Mouse (Mus musculus) T-cell, adult 2 months (primary cell): ENCODE data around the gene Chst14.

Source experiments
- DNase-seq: peaks from one replicate; pipeline ENCODE4 v3.0.0; 2022; ENCODE audit warnings: low spot score

Chst14 gene

GRCm38 (mm10) chr2:118905433-118906117 lies 20.7 kb upstream of the Chst14 start:
- no peak for DNase-seq

GRCm38 (mm10) chr2:118906118-118906492 lies 20.2 kb upstream of the Chst14 start:
- no peak for DNase-seq

DNA sequence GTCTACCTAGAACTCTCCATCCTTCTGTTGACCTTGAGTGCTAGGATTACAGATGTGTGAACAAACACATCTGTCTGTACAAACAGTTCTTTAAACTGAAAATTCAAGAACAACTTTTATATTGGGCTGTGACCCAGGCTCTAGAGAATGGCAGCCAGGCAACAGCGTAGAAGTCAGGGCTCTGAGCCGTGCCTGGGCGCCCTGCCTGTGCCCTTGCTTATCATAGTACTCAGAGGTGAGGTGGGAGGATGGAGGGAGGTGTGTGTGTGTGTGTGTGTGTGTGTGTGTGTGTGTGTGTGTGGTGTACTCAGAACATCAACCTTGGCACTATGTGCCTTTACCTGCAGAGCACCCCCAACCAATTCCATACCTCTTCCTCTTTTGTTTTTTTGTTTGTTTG lies 18.5 kb upstream of the Chst14 start:
- no peak for DNase-seq

DNA sequence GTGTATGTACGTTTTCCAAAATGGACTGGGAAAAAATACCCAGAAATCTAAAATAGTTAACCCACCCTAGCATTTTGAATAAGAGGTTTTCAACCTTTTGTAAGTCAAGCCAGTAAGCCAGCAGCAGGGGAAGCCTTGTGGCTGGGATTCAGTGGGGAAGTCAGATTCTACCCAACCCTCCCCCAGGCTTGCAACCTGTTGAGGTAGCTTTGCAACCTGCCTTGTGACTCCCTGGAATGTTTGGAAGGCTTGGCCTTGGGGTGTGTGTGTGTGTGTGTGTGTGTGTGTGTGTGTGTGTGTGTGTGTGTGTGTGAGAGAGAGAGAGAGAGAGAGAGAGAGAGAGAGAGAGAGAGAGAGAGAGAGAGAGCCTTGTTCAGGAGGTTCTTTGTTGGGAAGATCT lies 17.1 kb upstream of the Chst14 start:
- no peak for DNase-seq

DNA sequence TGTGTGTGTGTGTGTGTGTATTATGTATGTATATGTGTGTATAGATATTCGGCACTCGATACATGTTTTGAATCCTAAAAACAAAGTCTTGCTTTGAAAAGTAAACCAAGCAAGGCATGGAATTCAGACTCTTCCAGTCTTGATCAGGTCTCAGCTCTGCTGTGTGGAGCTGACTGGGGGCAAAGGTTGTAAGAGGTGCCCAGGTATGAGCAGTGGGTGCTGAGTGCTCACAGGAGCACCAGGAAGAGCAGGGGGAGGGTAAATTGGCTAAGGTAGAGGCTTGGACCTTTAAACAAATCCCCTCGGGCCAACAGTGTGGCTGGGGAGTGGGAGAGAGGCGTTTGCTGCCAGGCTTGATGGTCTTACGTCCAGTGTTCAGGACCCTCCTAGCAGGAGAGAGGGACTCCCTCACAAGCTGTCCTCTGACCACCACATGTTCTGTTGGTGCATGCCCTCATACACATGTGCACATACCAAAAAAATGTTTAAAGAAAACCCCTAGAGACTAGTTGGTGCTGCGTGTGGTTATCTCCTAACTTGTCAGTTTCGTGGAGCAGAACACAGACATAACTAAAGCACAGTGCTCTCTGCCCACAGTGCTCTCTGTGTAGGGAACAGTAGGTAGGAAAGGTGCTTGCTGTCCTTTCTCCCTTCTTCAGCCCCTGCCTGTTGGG lies 15.6 kb upstream of the Chst14 start:
- no peak for DNase-seq

- DNase-seq, result no peak
Measured at GRCm38 (mm10) chr2:118912706-118913105, 13.6 kb upstream of the Chst14 start.

- no peak for DNase-seq
Measured at GRCm38 (mm10) chr2:118913551-118914276, 12.6 kb upstream of the Chst14 start.

DNA sequence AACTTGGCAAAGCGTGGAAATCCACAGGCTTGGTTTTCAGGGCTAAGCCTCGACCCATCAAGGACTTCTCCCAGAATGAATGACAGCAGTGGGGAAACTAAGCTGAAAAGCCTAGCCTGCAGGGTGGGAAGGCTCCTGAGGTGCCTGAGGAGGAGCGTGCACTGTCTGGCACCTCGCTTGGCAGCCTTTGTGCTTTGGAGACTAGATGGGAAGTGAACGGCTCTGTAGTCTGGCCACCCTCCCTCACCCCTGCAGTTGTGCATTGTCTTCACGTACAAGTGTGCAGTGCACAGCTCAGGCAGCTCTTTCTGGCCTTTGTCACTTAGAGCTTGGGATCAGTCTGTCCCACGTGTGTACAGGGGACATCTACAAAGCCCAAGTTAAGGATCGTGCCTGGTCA lies 11.6 kb upstream of the Chst14 start:
- no peak for DNase-seq

DNA sequence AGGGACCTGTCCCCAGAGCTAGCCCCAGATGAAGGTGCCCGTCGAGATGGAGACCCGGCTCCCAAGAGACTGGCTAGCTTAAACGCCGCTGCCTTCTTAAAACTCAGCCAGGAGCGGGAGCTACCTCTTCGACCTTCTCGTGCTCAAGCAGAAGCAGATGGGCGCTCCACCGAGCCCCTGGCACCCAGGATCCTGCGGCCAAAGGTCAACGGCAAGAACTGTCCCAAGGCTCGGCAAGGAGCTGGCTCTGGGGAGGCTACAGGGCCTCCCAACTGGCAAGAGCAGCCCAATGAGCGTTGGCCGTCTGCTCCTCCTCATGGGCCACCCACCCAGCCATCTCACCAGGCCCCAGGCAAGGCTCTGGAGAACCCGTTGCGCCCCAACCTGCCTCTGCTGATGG lies 9.9 kb upstream of the Chst14 start:
- no peak for DNase-seq

GRCm38 (mm10) chr2:118918543-118918942 lies 7.8 kb upstream of the Chst14 start:
- no peak for DNase-seq

- no peak for DNase-seq
Measured at GRCm38 (mm10) chr2:118920428-118920827, 5.9 kb upstream of the Chst14 start.

- no peak for DNase-seq
Measured at GRCm38 (mm10) chr2:118925952-118926351, 344 bp upstream of the Chst14 start.

- no peak for DNase-seq
Measured at GRCm38 (mm10) chr2:118926998-118927739, 873 bp downstream of the Chst14 start.

DNA sequence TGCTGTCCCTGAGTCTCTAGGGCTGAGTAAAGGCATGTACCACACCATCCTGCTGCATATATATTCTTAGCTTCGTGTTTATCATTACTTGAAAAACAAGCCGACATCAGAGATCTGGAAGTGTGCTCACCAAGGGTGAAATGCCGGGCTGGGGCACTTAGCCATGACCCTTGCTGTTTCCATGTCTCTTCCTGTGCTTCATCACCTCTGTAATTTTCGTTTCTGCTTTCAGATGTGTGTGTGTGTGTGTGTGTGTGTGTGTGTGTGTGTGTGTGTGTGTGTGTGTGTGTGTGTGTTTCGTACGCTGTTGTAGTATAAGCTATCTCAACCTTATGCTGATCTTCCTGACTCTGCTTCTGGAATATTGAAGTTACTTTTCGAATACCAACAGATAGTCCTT lies 15.0 kb downstream of the Chst14 start:
- DNase-seq, result no peak

DNA sequence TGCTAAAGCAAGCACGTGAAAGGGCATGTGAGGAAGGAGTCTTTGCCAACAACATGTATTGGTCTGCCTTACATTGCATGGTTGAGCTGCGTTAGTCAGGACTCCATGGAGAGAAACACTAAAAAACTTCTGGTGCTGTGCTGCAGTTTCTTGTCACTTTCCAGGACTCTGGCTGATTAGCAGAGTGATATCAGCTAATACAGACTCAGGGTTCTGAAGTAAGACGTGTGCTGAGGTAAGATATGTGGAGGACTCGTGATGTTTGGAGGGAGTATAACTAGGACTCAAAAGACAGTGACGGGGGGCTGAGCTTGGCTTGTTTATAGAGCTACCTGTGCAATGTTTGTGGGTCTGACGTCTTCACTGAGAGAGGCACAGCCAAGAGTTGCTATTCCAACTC lies 16.9 kb downstream of the Chst14 start:
- no peak for DNase-seq

DNA sequence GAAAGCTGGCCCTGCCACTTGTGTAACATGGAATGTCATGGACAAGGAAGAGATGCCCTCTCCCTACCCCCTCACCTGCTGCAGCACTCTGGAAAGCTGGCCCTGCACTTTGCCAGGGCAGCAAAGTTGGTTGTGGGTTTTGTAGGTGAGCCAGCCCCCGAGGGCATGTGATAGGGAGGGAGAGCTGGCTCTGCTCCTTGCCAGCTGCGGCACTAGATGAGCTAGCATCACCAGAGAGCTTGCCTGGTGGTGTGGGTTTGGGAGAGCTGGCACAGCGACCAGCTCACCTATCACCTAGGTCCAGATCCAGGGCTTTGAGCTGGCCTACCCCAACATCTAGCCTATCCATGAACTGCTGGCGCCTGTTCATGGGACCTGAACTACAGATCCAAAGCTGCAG lies 22.5 kb downstream of the Chst14 start:
- no peak for DNase-seq

DNA sequence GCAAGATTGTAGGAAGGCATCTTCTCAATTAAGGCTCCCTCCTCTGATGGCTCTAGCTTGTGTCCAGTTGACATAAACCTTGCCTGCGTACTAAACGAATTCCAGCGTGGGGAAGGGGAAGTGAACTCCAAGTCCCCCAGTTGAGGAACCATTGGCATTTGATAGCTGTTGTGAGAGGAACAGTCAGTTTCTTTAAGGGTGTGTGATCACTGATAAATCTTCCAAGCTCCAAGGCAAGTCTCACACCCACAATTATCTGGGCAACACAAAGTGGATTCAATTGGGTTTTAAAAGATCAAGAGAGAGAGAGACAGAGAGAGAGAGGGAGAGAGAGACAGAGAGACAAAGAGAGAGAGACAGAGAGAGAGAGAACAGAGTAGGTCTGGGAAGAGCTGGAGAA lies 23.4 kb downstream of the Chst14 start:
- DNase-seq, result no peak

- DNase-seq, result no peak
Measured at GRCm38 (mm10) chr2:118956497-118956896, 30.2 kb downstream of the Chst14 start.

- DNase-seq, result no peak
Measured at GRCm38 (mm10) chr2:118959644-118960043, 33.3 kb downstream of the Chst14 start.

GRCm38 (mm10) chr2:118960413-118960812 lies 34.1 kb downstream of the Chst14 start:
- DNase-seq, result no peak

DNA sequence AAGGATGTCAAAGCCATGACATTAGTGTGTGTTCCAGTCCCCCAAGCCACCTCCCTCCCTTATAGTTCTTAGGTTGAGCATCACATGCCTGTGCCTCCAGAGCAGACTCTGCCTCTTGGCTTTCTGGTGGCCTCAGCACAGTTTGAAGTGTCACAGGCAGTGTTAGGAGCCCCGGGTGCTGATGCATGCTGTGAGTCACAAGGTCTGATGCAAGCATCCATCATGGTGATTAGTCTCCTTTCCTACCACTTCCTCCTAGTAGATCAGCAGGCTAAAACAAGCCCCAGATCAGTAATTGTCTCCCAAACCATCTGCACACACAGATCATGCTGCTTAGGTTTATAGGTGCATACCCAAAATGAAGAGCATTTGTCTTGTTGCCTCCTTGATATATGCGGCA lies 35.2 kb downstream of the Chst14 start:
- DNase-seq, result no peak

GRCm38 (mm10) chr2:118963007-118963675 lies 36.8 kb downstream of the Chst14 start:
- no peak for DNase-seq
